Mouse (Mus musculus): ENCODE measurements at regions not wholly inside any gene's neighbourhood (a gene's known extent, or its start where the extent isn't known, plus 50 kb on each side); places are given as distances from the start of the nearest gene placed in this dataset.

- Histone ChIP-seq H3K36me3 (no peaks in the 10 kb centered on the region), H3K27me3 (no peaks in the 10 kb centered on the region), H3K9ac (no peak overlapping the region), H3K4me1 (no peaks in the 10 kb centered on the region), H3K27ac (no peak overlapping the region), H3K4me3 (replicated peaks) (no peak overlapping the region), H3K4me2 (no peak overlapping the region), H3K9me3 (replicated peaks) (no peaks in the 10 kb centered on the region)
- ATAC-seq (replicated peaks; ENCODE audit: low FRiP score) = no peak
- WGBS = 66% methylated on average over 3 of the region's 3 CpGs
Measured at GRCm38 (mm10) chr9:33187187-33187586, 551.2 kb downstream of the Ets1 start.

GRCm38 (mm10) chr9:33209083-33209482 is 573.1 kb downstream of the Ets1 start:
- 95% methylated on average over 2 of the region's 2 CpGs for WGBS
- Histone ChIP-seq H3K27ac (no peak overlapping the region), H3K4me1 (no peaks in the 10 kb centered on the region), H3K4me3 (replicated peaks) (no peak overlapping the region), H3K36me3 (no peaks in the 10 kb centered on the region), H3K9me3 (replicated peaks) (no peaks in the 10 kb centered on the region), H3K27me3 (no peaks in the 10 kb centered on the region), H3K9ac (no peak overlapping the region), H3K4me2 (no peak overlapping the region)
- ATAC-seq (replicated peaks; ENCODE audit: low FRiP score) = no peak

- Histone ChIP-seq H3K27me3 (no peaks in the 10 kb centered on the region), H3K4me2 (no peak overlapping the region), H3K27ac (no peak overlapping the region), H3K9ac (no peak overlapping the region), H3K36me3 (no peaks in the 10 kb centered on the region), H3K4me1 (no peaks in the 10 kb centered on the region), H3K4me3 (replicated peaks) (no peak overlapping the region), H3K9me3 (replicated peaks) (no peaks in the 10 kb centered on the region)
- ATAC-seq (replicated peaks; ENCODE audit: low FRiP score) = no peak
- 69% methylated on average over 1 of the region's 1 CpGs for WGBS
Measured at GRCm38 (mm10) chr9:33214523-33214922, 578.5 kb downstream of the Ets1 start.

GRCm38 (mm10) chr9:33220981-33221380 is 585.0 kb downstream of the Ets1 start:
- Histone ChIP-seq H3K9me3 (replicated peaks) (no peaks in the 10 kb centered on the region), H3K27me3 (no peaks in the 10 kb centered on the region), H3K4me2 (no peak overlapping the region), H3K9ac (no peak overlapping the region), H3K4me3 (replicated peaks) (no peak overlapping the region), H3K4me1 (no peaks in the 10 kb centered on the region), H3K27ac (no peak overlapping the region), H3K36me3 (no peaks in the 10 kb centered on the region)
- 80% methylated on average over 4 of the region's 4 CpGs for WGBS
- no peak for ATAC-seq (replicated peaks; ENCODE audit: low FRiP score)

- ATAC-seq (replicated peaks; ENCODE audit: low FRiP score) = no peak
- H3K36me3 ChIP-seq = no peaks in the 10 kb centered on the region
- no peak overlapping the region for H3K9ac ChIP-seq
- no peaks in the 10 kb centered on the region for H3K9me3 ChIP-seq (replicated peaks)
- 65% methylated on average over 11 of the region's 11 CpGs for WGBS
- H3K4me1 ChIP-seq = no peaks in the 10 kb centered on the region
- H3K4me3 ChIP-seq (replicated peaks) = no peak overlapping the region
- no peak overlapping the region for H3K4me2 ChIP-seq
- no peaks in the 10 kb centered on the region for H3K27me3 ChIP-seq
- no peak overlapping the region for H3K27ac ChIP-seq
Measured at GRCm38 (mm10) chr9:33222066-33222805, 586.2 kb downstream of the Ets1 start.

GRCm38 (mm10) chr9:33233699-33234131 is 597.7 kb downstream of the Ets1 start:
- H3K4me3 ChIP-seq (replicated peaks) = no peak overlapping the region
- no peaks in the 10 kb centered on the region for H3K9me3 ChIP-seq (replicated peaks)
- H3K4me1 ChIP-seq = no peaks in the 10 kb centered on the region
- H3K27me3 ChIP-seq = no peaks in the 10 kb centered on the region
- no peak overlapping the region for H3K4me2 ChIP-seq
- no peak overlapping the region for H3K27ac ChIP-seq
- ATAC-seq (replicated peaks; ENCODE audit: low FRiP score) = no peak
- no peaks in the 10 kb centered on the region for H3K36me3 ChIP-seq
- no peak overlapping the region for H3K9ac ChIP-seq
- WGBS = 27% methylated on average over 9 of the region's 9 CpGs

- 86% methylated on average over 2 of the region's 2 CpGs for WGBS
Measured at GRCm38 (mm10) chr9:33238190-33238589, 602.2 kb downstream of the Ets1 start.

GRCm38 (mm10) chr9:33238846-33239245 is 602.8 kb downstream of the Ets1 start:
- Histone ChIP-seq H3K27me3 (no peaks in the 10 kb centered on the region), H3K9ac (no peak overlapping the region), H3K4me2 (no peak overlapping the region), H3K4me3 (replicated peaks) (no peak overlapping the region), H3K4me1 (no peaks in the 10 kb centered on the region), H3K9me3 (replicated peaks) (no peaks in the 10 kb centered on the region), H3K27ac (no peak overlapping the region), H3K36me3 (no peaks in the 10 kb centered on the region)
- no peak for ATAC-seq (replicated peaks; ENCODE audit: low FRiP score)
- WGBS = 78% methylated on average over 2 of the region's 2 CpGs

More at GRCm38 (mm10) chr9:33238190-33238589, 602.2 kb downstream of the Ets1 start:
- no peak overlapping the region for H3K27ac ChIP-seq
- H3K4me2 ChIP-seq = no peak overlapping the region
- no peaks in the 10 kb centered on the region for H3K9me3 ChIP-seq (replicated peaks)
- no peaks in the 10 kb centered on the region for H3K27me3 ChIP-seq
- no peaks in the 10 kb centered on the region for H3K4me1 ChIP-seq
- no peak overlapping the region for H3K4me3 ChIP-seq (replicated peaks)
- H3K36me3 ChIP-seq = no peaks in the 10 kb centered on the region
- no peak for ATAC-seq (replicated peaks; ENCODE audit: low FRiP score)
- no peak overlapping the region for H3K9ac ChIP-seq

GRCm38 (mm10) chr9:33240506-33240905 is 604.5 kb downstream of the Ets1 start:
- H3K4me2 ChIP-seq = no peak overlapping the region
- 63% methylated on average over 1 of the region's 1 CpGs for WGBS
- H3K9ac ChIP-seq = no peak overlapping the region
- H3K27ac ChIP-seq = no peak overlapping the region
- no peaks in the 10 kb centered on the region for H3K27me3 ChIP-seq
- no peaks in the 10 kb centered on the region for H3K4me1 ChIP-seq
- no peaks in the 10 kb centered on the region for H3K36me3 ChIP-seq
- H3K4me3 ChIP-seq (replicated peaks) = no peak overlapping the region
- no peaks in the 10 kb centered on the region for H3K9me3 ChIP-seq (replicated peaks)
- ATAC-seq (replicated peaks; ENCODE audit: low FRiP score) = no peak

- no peak overlapping the region for H3K4me3 ChIP-seq (replicated peaks)
- no peak overlapping the region for H3K4me2 ChIP-seq
- 65% methylated on average over 3 of the region's 3 CpGs for WGBS
- no peak overlapping the region for H3K27ac ChIP-seq
- no peak for ATAC-seq (replicated peaks; ENCODE audit: low FRiP score)
- no peak overlapping the region for H3K9ac ChIP-seq
- no peaks in the 10 kb centered on the region for H3K36me3 ChIP-seq
- H3K27me3 ChIP-seq = no peaks in the 10 kb centered on the region
- no peaks in the 10 kb centered on the region for H3K9me3 ChIP-seq (replicated peaks)
- no peaks in the 10 kb centered on the region for H3K4me1 ChIP-seq
Measured at GRCm38 (mm10) chr9:33240914-33241635, 605.1 kb downstream of the Ets1 start.

GRCm38 (mm10) chr9:33246932-33247331 is 610.9 kb downstream of the Ets1 start:
- no peak for ATAC-seq (replicated peaks; ENCODE audit: low FRiP score)
- Histone ChIP-seq H3K4me3 (replicated peaks) (no peak overlapping the region), H3K4me1 (no peaks in the 10 kb centered on the region), H3K4me2 (no peak overlapping the region), H3K36me3 (no peaks in the 10 kb centered on the region), H3K9me3 (replicated peaks) (no peaks in the 10 kb centered on the region), H3K27me3 (no peaks in the 10 kb centered on the region), H3K9ac (no peak overlapping the region), H3K27ac (no peak overlapping the region)
- 37% methylated on average over 2 of the region's 2 CpGs for WGBS

- WGBS = 64% methylated on average over 6 of the region's 6 CpGs
- Histone ChIP-seq H3K36me3 (no peaks in the 10 kb centered on the region), H3K4me3 (replicated peaks) (no peak overlapping the region), H3K9ac (no peak overlapping the region), H3K4me2 (no peak overlapping the region), H3K9me3 (replicated peaks) (no peaks in the 10 kb centered on the region), H3K4me1 (no peaks in the 10 kb centered on the region), H3K27me3 (peaks cover 2% of the 10 kb centered on the region; the same call in 1 of the 2 replicates), H3K27ac (no peak overlapping the region)
- ATAC-seq (replicated peaks; ENCODE audit: low FRiP score) = no peak
Measured at GRCm38 (mm10) chr9:33258241-33258640, 622.2 kb downstream of the Ets1 start.
